Mouse (Mus musculus) MEL (cell line): ENCODE measurements at regions not wholly inside any gene's neighbourhood (a gene's known extent, or its start where the extent isn't known, plus 50 kb on each side); places are given as distances from the start of the nearest gene placed in this dataset.

Experiments
- CTCF ChIP-seq, 3 experiments: IDR thresholded peaks in 2 of 3; conservative IDR thresholded peaks in 1 of 3; 2 replicates each; pipeline ENCODE4 v1.5.1; 2011 to 2012; ENCODE audit warnings: low read length in 3 of 3, low read depth in 2 of 3, mild to moderate bottlenecking in 2 of 3, improper control_type of control experiment in 1 of 3, inconsistent platforms in 1 of 3, mixed read lengths in 1 of 3, moderate library complexity in 1 of 3; ENCODE audit not compliant: control insufficient read depth in 1 of 3, insufficient read depth in 1 of 3, poor library complexity in 1 of 3, severe bottlenecking in 1 of 3
- EP300 ChIP-seq, 2 experiments: IDR thresholded peaks; 2 replicates each; pipeline ENCODE4 v1.6.1; 2011; ENCODE audit warnings: improper control_type of control experiment in 2 of 2, low read length in 2 of 2, low read depth in 1 of 2, mild to moderate bottlenecking in 1 of 2

DNA sequence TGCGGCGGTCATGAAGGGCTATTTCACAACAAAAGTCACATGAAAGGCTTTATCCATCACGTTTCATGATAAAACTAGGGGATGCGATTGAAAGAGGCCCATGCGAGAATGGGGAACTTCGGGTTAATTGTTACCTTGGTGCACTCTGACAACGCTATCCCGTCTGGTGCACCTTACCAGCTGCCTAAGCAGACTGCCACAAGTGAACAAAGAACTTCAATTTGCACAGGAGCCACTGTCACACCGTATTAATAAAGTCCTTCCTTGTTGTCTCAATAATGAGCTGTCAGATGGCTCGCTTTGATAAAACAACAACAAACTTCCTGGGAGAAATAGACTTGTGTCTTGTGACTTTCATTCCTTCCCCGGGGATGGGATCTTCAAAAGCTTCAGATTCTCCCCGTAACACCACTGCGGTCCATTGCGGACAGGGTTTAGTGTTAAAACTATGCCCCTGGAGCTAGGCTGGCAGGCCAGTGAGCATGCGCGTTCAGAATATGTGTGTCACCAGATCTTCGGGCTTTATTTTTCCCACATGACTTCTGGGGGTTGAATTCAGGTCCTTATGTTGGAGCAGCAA is 165.8 kb downstream of the Samd5 start:
- TF ChIP-seq CTCF (IDR thresholded peaks at IDR 0.05 in 2 of 3, conservative IDR thresholded peaks at IDR 0.05 in 1 of 3; ENCODE audit: control insufficient read depth in 1 of 3, insufficient read depth in 1 of 3, low read depth in 2 of 3, low read length in 3 of 3, poor library complexity in 1 of 3, severe bottlenecking in 1 of 3), result no peak
- TF ChIP-seq EP300 (IDR thresholded peaks at IDR 0.05; ENCODE audit: low read depth in 1 of 2, low read length in 2 of 2), result no peak
